Mouse (Mus musculus) mouse embryonic stem cell (cell line): Measurements from ENCODE around the gene Slc25a15.

Experiments used
- in situ Hi-C, 2 experiments: fragments of 300-500 bp; cut with MboI; formaldehyde crosslinking; loops; 1 replicate in 1 of 2; 3 replicates in 1 of 2; pipeline ENCODE4 v1.14.3; 2019 to 2020; ENCODE audit warnings: low sequenced_read_pairs in 2 of 2, low pct_unique_long_range_greater_than_20kb in 1 of 2, mixed read lengths in 1 of 2; ENCODE audit not compliant: unreplicated experiment in 1 of 2

The Slc25a15 gene

DNA sequence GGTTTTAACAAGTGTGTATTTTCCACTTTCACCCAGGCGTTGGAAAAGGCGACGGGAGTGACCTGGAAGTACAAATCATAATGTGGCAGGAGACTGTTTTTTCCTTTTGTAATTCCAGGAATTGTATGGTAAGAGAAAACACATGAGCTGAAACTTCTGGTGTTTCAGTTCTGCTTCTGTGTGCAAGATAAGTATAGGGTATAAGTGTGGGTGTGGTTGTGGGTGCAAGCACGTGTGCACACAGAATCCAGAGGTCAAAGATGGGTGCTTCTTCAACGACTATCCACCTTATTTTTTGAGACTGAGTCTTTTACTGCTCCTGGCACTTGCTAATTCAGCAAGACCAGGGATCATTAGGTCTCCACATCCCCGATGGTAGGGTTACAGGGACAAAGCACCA lies 39.0 kb downstream of the Slc25a15 start:
- in situ Hi-C loops: no loop called here

GRCm38 (mm10) chr8:22335426-22335825 lies 63.0 kb downstream of the Slc25a15 start:
- in situ Hi-C loops: no loop called here
